Mouse (Mus musculus) intestine, embryonic 16.5 days (tissue): ENCODE results near the gene Aox2. TPM values are rescaled to one million over a fixed set of nuclear protein-coding genes. Genes with fewer than 3 reads are reported as not detected.

Experiments
- ATAC-seq: fragments of 200-750 bp; cut with Nextera tagmentation; 2 replicates; pipeline ENCODE4 v1.8.0; 2017; ENCODE audit warnings: moderate TSS enrichment, moderate library complexity
- H3K27ac ChIP-seq: fragments of 300-500 bp; sonication (generic); 2 replicates; pipeline ENCODE4 v1.5.1; 2014; ENCODE audit warnings: mild to moderate bottlenecking, low read length
- H3K27me3 ChIP-seq: fragments of 300-500 bp; sonication (generic); replicated peaks from 2 replicates; pipeline ENCODE4 v1.6.1; 2014; ENCODE audit warnings: low read length, control low read depth, mixed read lengths; ENCODE audit not compliant: control insufficient read depth, insufficient read depth
- H3K36me3 ChIP-seq: fragments of 300-500 bp; sonication (generic); 2 replicates; pipeline ENCODE4 v1.6.1; 2014; ENCODE audit warnings: low read length, control low read depth; ENCODE audit not compliant: control insufficient read depth, insufficient read depth
- H3K4me1 ChIP-seq: fragments of 300-500 bp; sonication (generic); 2 replicates; pipeline ENCODE4 v1.6.1; 2014; ENCODE audit warnings: low read length, control low read depth, mixed read lengths; ENCODE audit not compliant: control insufficient read depth, insufficient read depth
- H3K4me2 ChIP-seq: fragments of 300-500 bp; sonication (generic); 2 replicates; pipeline ENCODE4 v1.6.1; 2014; ENCODE audit warnings: low read depth, low read length, control low read depth
- H3K4me3 ChIP-seq: fragments of 300-500 bp; sonication (generic); 2 replicates; pipeline ENCODE4 v1.5.1; 2014; ENCODE audit warnings: mild to moderate bottlenecking, low read length
- H3K9ac ChIP-seq: fragments of 300-500 bp; sonication (generic); 2 replicates; pipeline ENCODE4 v1.6.1; 2014; ENCODE audit warnings: low read depth, low read length
- H3K9me3 ChIP-seq: fragments of 300-500 bp; sonication (generic); 2 replicates; pipeline ENCODE4 v1.6.1; 2016; ENCODE audit warnings: low read length, control low read depth; ENCODE audit not compliant: control insufficient read depth
- WGBS: fragments of 180-500 bp; shearing (Covaris S2); extraction: QIAGEN DNeasy Blood & Tissue Kit; methylation state at CpG from one replicate; pipeline ENCODE4 v1.1.7; 2014; 5-methylcytosine and 5-hydroxymethylcytosine counted together
- polyA plus RNA-seq: library from polyadenylated mRNA; unstranded; fragments of >200 nt; fragmentation: Nextera tagmentation; extraction: Ambion mirVana; gene quantifications from 2 replicates; pipeline ENCODE4 v1.2.1, GENCODE M21; 2015

The Aox2 gene
- polyA plus RNA-seq, 1 experiment from 2014 or later, result 0.02 TPM

GRCm38 (mm10) chr1:58244487-58244886 is 33.6 kb upstream of the Aox2 start:
- Histone ChIP-seq H3K36me3 (no peaks in the 10 kb centered on the region), H3K27me3 (no peaks in the 10 kb centered on the region), H3K4me1 (no peaks in the 10 kb centered on the region), H3K4me3 (no peak overlapping the region), H3K27ac (no peak overlapping the region), H3K9ac (no peak overlapping the region), H3K4me2 (no peak overlapping the region), H3K9me3 (no peaks in the 10 kb centered on the region)
- WGBS, result 79% methylated on average over 3 of the region's 3 CpGs
- ATAC-seq, result no peak

- Histone ChIP-seq H3K4me3 (no peak overlapping the region), H3K36me3 (no peaks in the 10 kb centered on the region), H3K4me2 (no peak overlapping the region), H3K27me3 (no peaks in the 10 kb centered on the region), H3K9me3 (no peaks in the 10 kb centered on the region), H3K4me1 (no peaks in the 10 kb centered on the region), H3K9ac (no peak overlapping the region), H3K27ac (no peak overlapping the region)
- no peak for ATAC-seq
- 43% methylated on average over 1 of the region's 1 CpGs for WGBS
Measured at GRCm38 (mm10) chr1:58248518-58248917, 29.6 kb upstream of the Aox2 start.

DNA sequence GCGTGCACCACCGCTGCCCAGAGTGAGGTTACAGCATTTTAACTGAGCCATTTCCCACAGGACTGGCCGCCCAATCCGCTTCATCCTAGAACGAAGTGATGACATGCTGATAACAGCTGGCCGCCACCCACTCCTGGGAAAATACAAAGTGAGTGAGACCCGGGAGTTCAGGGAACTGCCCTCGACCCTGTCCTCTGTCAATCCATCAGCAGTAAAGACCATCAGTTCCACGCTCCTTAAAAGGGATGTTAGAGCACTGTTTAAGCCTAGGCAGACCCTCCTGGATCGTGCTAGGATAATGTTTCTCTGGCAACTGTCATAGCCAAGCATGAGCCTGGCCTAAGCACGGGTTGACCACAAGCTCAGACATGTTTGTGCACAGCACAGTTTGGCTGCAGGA is 24.7 kb upstream of the Aox2 start:
- WGBS, result 76% methylated on average over 11 of the region's 11 CpGs
- Histone ChIP-seq H3K27me3 (no peaks in the 10 kb centered on the region), H3K36me3 (no peaks in the 10 kb centered on the region), H3K9ac (no peak overlapping the region), H3K9me3 (no peaks in the 10 kb centered on the region), H3K27ac (no peak overlapping the region), H3K4me3 (no peak overlapping the region), H3K4me2 (no peak overlapping the region), H3K4me1 (no peaks in the 10 kb centered on the region)
- no peak for ATAC-seq

- no peak for ATAC-seq
- WGBS, result 75% methylated on average over 10 of the region's 10 CpGs
Measured at GRCm38 (mm10) chr1:58257195-58257991, 20.7 kb upstream of the Aox2 start.

GRCm38 (mm10) chr1:58260311-58260710 is 17.8 kb upstream of the Aox2 start:
- no peak for ATAC-seq
- H3K27ac ChIP-seq, result no peak overlapping the region
- no peak overlapping the region for H3K4me2 ChIP-seq
- H3K27me3 ChIP-seq, result no peaks in the 10 kb centered on the region
- H3K4me1 ChIP-seq, result no peaks in the 10 kb centered on the region
- H3K9ac ChIP-seq, result no peak overlapping the region
- H3K4me3 ChIP-seq, result no peak overlapping the region
- no peaks in the 10 kb centered on the region for H3K9me3 ChIP-seq
- WGBS, result 52% methylated on average over 3 of the region's 3 CpGs
- no peaks in the 10 kb centered on the region for H3K36me3 ChIP-seq

More at GRCm38 (mm10) chr1:58257195-58257991, 20.7 kb upstream of the Aox2 start:
- Histone ChIP-seq H3K27me3 (no peaks in the 10 kb centered on the region), H3K9ac (no peak overlapping the region), H3K27ac (no peak overlapping the region), H3K4me1 (no peaks in the 10 kb centered on the region), H3K9me3 (no peaks in the 10 kb centered on the region), H3K36me3 (no peaks in the 10 kb centered on the region), H3K4me3 (no peak overlapping the region), H3K4me2 (no peak overlapping the region)

- Histone ChIP-seq H3K9ac (no peak overlapping the region), H3K4me2 (no peak overlapping the region), H3K4me1 (no peaks in the 10 kb centered on the region), H3K9me3 (no peaks in the 10 kb centered on the region), H3K27ac (no peak overlapping the region), H3K4me3 (no peak overlapping the region), H3K36me3 (no peaks in the 10 kb centered on the region), H3K27me3 (no peaks in the 10 kb centered on the region)
- no peak for ATAC-seq
- WGBS, result 80% methylated on average over 2 of the region's 2 CpGs
Measured at GRCm38 (mm10) chr1:58268231-58268630, 9.9 kb upstream of the Aox2 start.

- no peak overlapping the region for H3K27ac ChIP-seq
- 56% methylated on average over 6 of the region's 6 CpGs for WGBS
- no peak overlapping the region for H3K9ac ChIP-seq
- no peaks in the 10 kb centered on the region for H3K9me3 ChIP-seq
- no peak overlapping the region for H3K4me3 ChIP-seq
- no peaks in the 10 kb centered on the region for H3K27me3 ChIP-seq
- no peaks in the 10 kb centered on the region for H3K4me1 ChIP-seq
- no peak for ATAC-seq
- H3K36me3 ChIP-seq, result no peaks in the 10 kb centered on the region
- H3K4me2 ChIP-seq, result no peak overlapping the region
Measured at GRCm38 (mm10) chr1:58270807-58271569, 7.1 kb upstream of the Aox2 start.

- H3K27me3 ChIP-seq, result no peaks in the 10 kb centered on the region
- ATAC-seq, result no peak
- WGBS, result 28% methylated on average over 9 of the region's 9 CpGs
- no peaks in the 10 kb centered on the region for H3K36me3 ChIP-seq
- no peaks in the 10 kb centered on the region for H3K4me1 ChIP-seq
- no peak overlapping the region for H3K9ac ChIP-seq
- H3K4me3 ChIP-seq, result no peak overlapping the region
- H3K9me3 ChIP-seq, result no peaks in the 10 kb centered on the region
- no peak overlapping the region for H3K4me2 ChIP-seq
- no peak overlapping the region for H3K27ac ChIP-seq
Measured at GRCm38 (mm10) chr1:58275879-58276278, 2.2 kb upstream of the Aox2 start.

GRCm38 (mm10) chr1:58278513-58278912 is 387 bp downstream of the Aox2 start:
- no peak overlapping the region for H3K4me2 ChIP-seq
- no peak overlapping the region for H3K4me3 ChIP-seq
- H3K36me3 ChIP-seq, result no peaks in the 10 kb centered on the region
- WGBS, result 72% methylated on average over 7 of the region's 7 CpGs
- no peaks in the 10 kb centered on the region for H3K27me3 ChIP-seq
- no peak overlapping the region for H3K9ac ChIP-seq
- H3K4me1 ChIP-seq, result no peaks in the 10 kb centered on the region
- no peak for ATAC-seq
- H3K27ac ChIP-seq, result no peak overlapping the region
- no peaks in the 10 kb centered on the region for H3K9me3 ChIP-seq
